Mouse (Mus musculus) spleen, adult 2 months (tissue): ENCODE data around the gene B4galt5.

ENCODE experiments used
- CTCF ChIP-seq: fragments of 200-500 bp; IDR thresholded peaks from 2 replicates; pipeline ENCODE4 v1.5.1; 2011; ENCODE audit warnings: mild to moderate bottlenecking, inconsistent platforms; ENCODE audit not compliant: insufficient read depth, insufficient read length, insufficient replicate concordance; ENCODE audit errors: extremely low read depth
- POLR2A ChIP-seq: fragments of 200-500 bp; IDR thresholded peaks from 2 replicates; pipeline ENCODE4 v1.6.1; 2011; ENCODE audit warnings: low read depth, low read length, inconsistent platforms

DNA sequence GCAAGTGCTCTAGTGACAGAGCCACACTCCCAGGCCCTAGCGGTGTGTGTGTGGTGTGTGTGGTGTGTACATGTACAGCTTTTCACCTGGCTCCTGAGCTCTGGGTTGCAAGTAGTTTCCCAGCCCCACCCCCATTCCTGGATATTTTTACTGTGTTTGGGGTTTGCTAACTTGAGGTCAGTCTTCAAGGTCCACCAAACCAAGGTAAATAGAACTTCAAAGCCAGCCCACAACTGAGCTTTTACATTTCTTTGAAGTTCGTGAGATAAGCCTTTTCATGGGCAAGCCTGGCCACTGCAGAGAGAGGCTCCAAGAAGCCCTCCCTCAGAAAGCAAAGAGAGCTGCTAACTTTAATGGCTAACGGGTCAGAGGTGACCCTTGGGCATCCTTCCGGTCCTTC is 30.0 kb upstream of the B4galt5 start:
- TF ChIP-seq CTCF (no peak), POLR2A (no peak)
